Mouse (Mus musculus): Measurements from ENCODE around the gene Pam16.

DNA sequence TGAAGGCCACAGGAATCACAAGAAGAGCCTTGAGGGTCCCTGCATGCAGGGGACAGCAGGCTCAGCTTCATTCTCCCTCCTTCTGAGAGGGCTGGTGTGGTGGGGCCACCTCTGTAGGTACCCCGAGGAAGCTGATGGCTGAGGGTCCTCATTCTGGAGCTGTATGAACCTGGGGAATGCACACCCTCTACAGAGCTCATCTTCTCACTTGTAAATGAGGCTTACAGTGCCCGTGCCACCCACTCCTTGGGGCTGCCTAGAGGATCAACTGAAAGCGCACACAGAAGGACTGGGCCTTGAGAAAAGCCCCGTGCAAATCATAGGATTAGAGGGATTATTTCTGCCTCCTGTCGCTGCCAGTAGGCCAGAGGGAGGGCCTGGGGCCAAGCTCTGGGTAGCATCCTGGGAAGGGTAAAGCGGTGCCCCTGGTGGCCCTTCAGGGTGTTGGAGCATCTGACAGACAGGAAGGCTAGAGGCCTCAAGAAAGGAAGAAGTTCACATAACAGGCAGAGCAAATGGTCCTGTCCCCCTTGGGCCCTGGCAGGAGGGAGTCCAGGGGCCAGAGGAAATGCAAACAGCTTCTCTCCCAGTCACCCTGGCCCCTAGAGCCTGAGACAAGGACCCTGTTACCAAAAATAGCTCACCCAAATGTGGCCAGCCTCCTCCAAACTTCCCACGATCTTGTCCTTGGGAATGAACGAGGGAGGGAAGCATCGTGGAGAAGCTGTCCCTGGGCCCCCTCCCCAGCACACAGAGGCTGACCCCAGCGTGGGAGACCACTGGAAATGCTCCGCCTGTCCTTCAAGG lies 31.2 kb upstream of the Pam16 start:
- TF ChIP-seq EP300 (IDR thresholded peaks at IDR 0.05; ENCODE audit: insufficient read depth, low read depth, low read length) (no peak), CTCF (IDR thresholded peaks at IDR 0.05; ENCODE audit: low read depth, low read length) (no peak)
